Mouse (Mus musculus) olfactory bulb, adult 2 months (tissue): ENCODE measurements around the gene Crip1. TPM values are rescaled to one million over a fixed set of nuclear protein-coding genes. Genes with fewer than 3 reads are reported as not detected.

Source experiments
- H3K27ac ChIP-seq: fragments of 200-500 bp; 2 replicates; pipeline ENCODE4 v1.5.1; 2012; ENCODE audit warnings: low read depth, low read length; ENCODE audit not compliant: insufficient read depth
- H3K4me1 ChIP-seq: fragments of 200-500 bp; 2 replicates; pipeline ENCODE4 v1.6.1; 2012; ENCODE audit warnings: low read length; ENCODE audit not compliant: control insufficient read depth, insufficient read depth
- H3K4me3 ChIP-seq: fragments of 200-500 bp; 2 replicates; pipeline ENCODE4 v1.5.1; 2012; ENCODE audit warnings: mild to moderate bottlenecking, low read depth, low read length, moderate library complexity; ENCODE audit not compliant: insufficient read depth
- CTCF ChIP-seq: fragments of 200-500 bp; IDR thresholded peaks from 2 replicates; pipeline ENCODE4 v1.5.1; 2012; ENCODE audit warnings: low read depth, mild to moderate bottlenecking, low read length, moderate library complexity; ENCODE audit not compliant: insufficient read depth
- POLR2A ChIP-seq: fragments of 200-500 bp; IDR thresholded peaks from 2 replicates; pipeline ENCODE4 v1.6.1; 2012; ENCODE audit warnings: mild to moderate bottlenecking, low read depth, low read length, moderate library complexity; ENCODE audit not compliant: insufficient read depth
- WGBS: fragments of 180-500 bp; shearing (Covaris S2); methylation state at CpG from one replicate; pipeline ENCODE4 v1.1.7; 2018; 5-methylcytosine and 5-hydroxymethylcytosine counted together
- polyA plus RNA-seq: library from polyadenylated mRNA; stranded (reverse); fragments of >200 nt; gene quantifications from 2 replicates; pipeline ENCODE4 v1.2.4, GENCODE M21; 2012; ENCODE audit warnings: low replicate concordance; ENCODE audit not compliant: missing spikeins, insufficient read depth, insufficient read length

The Crip1 gene
- polyA plus RNA-seq, 1 experiment = not detected

- Histone ChIP-seq H3K4me1 (peaks cover 25% of the 10 kb centered on the region), H3K4me3 (no peak overlapping the region), H3K27ac (no peak overlapping the region)
- TF ChIP-seq CTCF = no peak
- TF ChIP-seq POLR2A = no peak
- WGBS = 89% methylated on average over 4 of the region's 4 CpGs
Measured at GRCm38 (mm10) chr12:113150591-113150990, 4.5 kb downstream of the Crip1 start.

- Histone ChIP-seq H3K4me3 (no peak overlapping the region), H3K4me1 (peaks cover 25% of the 10 kb centered on the region), H3K27ac (no peak overlapping the region)
- TF ChIP-seq CTCF = no peak
- TF ChIP-seq POLR2A = no peak
- 76% methylated on average over 8 of the region's 8 CpGs for WGBS
Measured at GRCm38 (mm10) chr12:113151046-113151445, 4.9 kb downstream of the Crip1 start.

GRCm38 (mm10) chr12:113151661-113152271 lies 5.7 kb downstream of the Crip1 start:
- peak overlapping the region; percentile 21 for H3K4me3 ChIP-seq
- TF ChIP-seq POLR2A = no peak
- no peak for TF ChIP-seq CTCF
- H3K27ac ChIP-seq = no peak overlapping the region
- WGBS = 3% methylated on average over 36 of the region's 36 CpGs
- H3K4me1 ChIP-seq = peaks cover 24% of the 10 kb centered on the region

GRCm38 (mm10) chr12:113152272-113152661 lies 6.2 kb downstream of the Crip1 start:
- Histone ChIP-seq H3K4me3 (peak overlapping the region; percentile 21), H3K4me1 (peaks cover 24% of the 10 kb centered on the region), H3K27ac (no peak overlapping the region)
- 41% methylated on average over 19 of the region's 19 CpGs for WGBS
- no peak for TF ChIP-seq CTCF
- TF ChIP-seq POLR2A = no peak

GRCm38 (mm10) chr12:113152991-113153525 lies 6.9 kb downstream of the Crip1 start:
- 85% methylated on average over 6 of the region's 6 CpGs for WGBS

GRCm38 (mm10) chr12:113153971-113154370 lies 7.9 kb downstream of the Crip1 start:
- H3K27ac ChIP-seq = no peak overlapping the region
- no peak for TF ChIP-seq CTCF
- TF ChIP-seq POLR2A = no peak
- peaks cover 21% of the 10 kb centered on the region for H3K4me1 ChIP-seq
- WGBS = 93% methylated on average over 7 of the region's 7 CpGs
- H3K4me3 ChIP-seq = no peak overlapping the region

More at GRCm38 (mm10) chr12:113152991-113153525, 6.9 kb downstream of the Crip1 start:
- Histone ChIP-seq H3K27ac (no peak overlapping the region), H3K4me3 (no peak overlapping the region), H3K4me1 (peaks cover 21% of the 10 kb centered on the region)
- no peak for TF ChIP-seq CTCF
- TF ChIP-seq POLR2A = no peak

GRCm38 (mm10) chr12:113154747-113155075 lies 8.6 kb downstream of the Crip1 start:
- TF ChIP-seq CTCF = no peak
- TF ChIP-seq POLR2A = no peak
- Histone ChIP-seq H3K4me3 (no peak overlapping the region), H3K27ac (no peak overlapping the region), H3K4me1 (peaks cover 21% of the 10 kb centered on the region)
- 88% methylated on average over 6 of the region's 6 CpGs for WGBS

GRCm38 (mm10) chr12:113155076-113155771 lies 9.1 kb downstream of the Crip1 start:
- Histone ChIP-seq H3K4me3 (peak overlapping the region; percentile 32), H3K27ac (peak overlapping the region; percentile 9; the same call in 1 of the 2 replicates), H3K4me1 (peaks cover 21% of the 10 kb centered on the region)
- TF ChIP-seq POLR2A (no peak), CTCF (no peak)
- WGBS = 9% methylated on average over 32 of the region's 32 CpGs

GRCm38 (mm10) chr12:113155887-113156539 lies 9.9 kb downstream of the Crip1 start, which contains the start of gene Tedc1:
Gene Tedc1, plus strand, starts transcription at chr12:113156421.
- TF ChIP-seq CTCF (peak; percentile 96), POLR2A (no peak)
- H3K4me1 ChIP-seq = peaks cover 21% of the 10 kb centered on the region
- under 1% methylated on average over 46 of the region's 46 CpGs for WGBS
- peak within 1 kb of the TSS; percentile 54 for H3K4me3 ChIP-seq
- peak within 1 kb of the TSS; percentile 9; the same call in 1 of the 2 replicates for H3K27ac ChIP-seq
